Mouse (Mus musculus) lung, postnatal 4 days (tissue): ENCODE data around the gene Slc51a.
"Not testable (repeated sequence)": the region's sequence is repeated elsewhere in the genome, so short reads cannot be mapped to it uniquely, and the experiment has no call there.

Source experiments
- DNase-seq, 2 experiments: peaks; one replicate each; pipeline ENCODE4 v3.0.0; 2021

The Slc51a gene

DNA sequence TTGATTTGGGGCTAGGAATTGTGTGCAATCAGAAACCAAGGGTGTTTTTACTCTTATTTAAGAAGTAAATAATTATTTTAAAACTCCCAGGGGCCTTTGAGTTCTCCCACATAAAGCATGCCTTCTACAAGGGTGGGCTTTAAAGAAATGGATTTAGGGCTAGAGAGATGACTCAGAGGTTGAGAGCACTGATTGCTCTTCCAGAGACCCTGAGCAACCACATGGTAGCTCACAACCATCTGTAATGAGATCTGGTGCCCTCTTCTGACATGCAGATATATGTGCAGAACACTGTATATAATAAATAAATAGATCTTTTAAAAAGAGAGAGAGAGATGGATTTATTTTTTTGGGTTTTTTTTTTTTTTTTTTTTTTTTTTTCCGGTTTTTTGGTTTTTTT lies 22.8 kb downstream of the Slc51a start:
- no peak for DNase-seq

- no peak for DNase-seq
Observed at GRCm38 (mm10) chr16:32463426-32463825, 24.3 kb downstream of the Slc51a start.

- DNase-seq = no peak
Observed at GRCm38 (mm10) chr16:32462950-32463349, 24.7 kb downstream of the Slc51a start.

DNA sequence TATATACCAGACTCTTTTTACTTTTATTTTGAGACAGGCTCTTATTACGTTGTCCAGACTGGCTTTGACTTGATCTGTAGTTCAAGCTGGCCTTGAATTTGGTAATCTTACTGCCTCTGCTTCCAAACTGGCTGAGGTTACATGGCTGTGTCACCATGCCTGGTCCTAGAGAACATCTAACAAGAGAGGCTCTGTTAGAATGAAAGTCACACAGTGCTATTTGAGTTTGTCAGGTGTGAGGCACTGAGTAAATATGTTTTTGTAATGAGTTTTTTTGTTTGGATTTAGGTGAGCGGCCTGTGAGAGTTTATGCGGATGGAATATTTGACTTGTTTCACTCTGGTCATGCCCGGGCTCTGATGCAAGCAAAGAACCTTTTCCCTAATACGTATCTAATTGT lies 26.0 kb downstream of the Slc51a start:
- DNase-seq = no peak

- DNase-seq = peak in 1 of 2 experiments; percentile 14
Observed at GRCm38 (mm10) chr16:32460518-32460917, 27.2 kb downstream of the Slc51a start.

DNA sequence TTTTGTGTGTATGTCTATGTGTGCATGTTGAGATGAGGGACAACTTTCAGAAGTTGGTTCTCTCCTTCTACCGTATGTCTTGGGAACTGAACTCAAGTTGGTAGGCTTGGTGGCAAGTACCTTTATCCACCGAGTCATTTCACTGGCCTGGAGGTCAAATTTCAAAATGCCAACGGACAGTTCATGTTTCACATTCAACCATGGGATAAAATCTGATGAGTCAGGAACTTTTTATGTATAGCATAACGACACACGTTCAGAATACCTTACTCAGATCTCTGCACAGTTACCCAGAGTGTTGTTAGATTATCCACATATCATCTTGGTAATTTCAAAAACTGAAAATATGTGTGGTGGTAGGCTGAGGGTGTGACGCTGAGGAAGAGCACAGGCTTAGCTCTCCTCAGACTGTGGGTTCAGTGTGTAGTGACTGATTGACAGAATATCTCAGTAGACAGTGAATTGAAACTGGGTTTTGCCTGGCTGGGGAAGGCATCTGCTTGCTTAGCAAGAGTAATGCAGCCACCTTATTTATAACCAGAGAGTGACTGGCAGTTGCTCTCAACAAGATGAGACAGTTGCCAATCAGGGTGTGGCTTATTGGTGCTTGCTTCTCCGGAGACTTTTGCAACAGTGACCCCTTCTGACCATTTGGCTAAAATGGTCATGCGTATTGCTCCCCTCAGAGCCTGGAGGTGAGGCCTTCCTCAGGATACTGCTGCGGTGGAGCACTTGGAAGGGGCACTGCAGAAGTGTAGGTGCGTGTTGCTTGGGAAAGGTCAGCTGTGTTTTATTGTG lies 29.9 kb downstream of the Slc51a start:
- peak; percentile 44 to 72 for DNase-seq

DNA sequence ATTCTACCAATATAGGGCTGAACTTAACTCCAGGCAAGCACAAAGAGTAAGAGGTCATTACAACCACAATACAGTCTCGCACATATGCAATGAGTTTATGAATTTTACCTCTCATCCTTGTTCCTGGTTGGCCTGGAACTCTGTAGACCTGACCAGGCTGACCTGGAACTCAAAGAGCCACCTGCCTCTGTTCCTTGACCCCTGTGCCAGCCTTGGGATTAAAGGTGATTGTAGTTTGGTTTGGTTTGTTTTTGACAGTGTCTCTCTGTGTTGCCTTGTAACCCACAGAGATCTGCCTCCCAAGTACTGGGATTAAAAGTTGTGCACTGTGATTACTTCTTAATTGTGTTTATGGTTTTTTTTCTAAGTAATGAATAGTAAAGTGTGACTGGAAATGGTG lies 30.9 kb downstream of the Slc51a start:
- no peak for DNase-seq

GRCm38 (mm10) chr16:32456086-32456485 lies 31.6 kb downstream of the Slc51a start:
- no peak for DNase-seq

DNA sequence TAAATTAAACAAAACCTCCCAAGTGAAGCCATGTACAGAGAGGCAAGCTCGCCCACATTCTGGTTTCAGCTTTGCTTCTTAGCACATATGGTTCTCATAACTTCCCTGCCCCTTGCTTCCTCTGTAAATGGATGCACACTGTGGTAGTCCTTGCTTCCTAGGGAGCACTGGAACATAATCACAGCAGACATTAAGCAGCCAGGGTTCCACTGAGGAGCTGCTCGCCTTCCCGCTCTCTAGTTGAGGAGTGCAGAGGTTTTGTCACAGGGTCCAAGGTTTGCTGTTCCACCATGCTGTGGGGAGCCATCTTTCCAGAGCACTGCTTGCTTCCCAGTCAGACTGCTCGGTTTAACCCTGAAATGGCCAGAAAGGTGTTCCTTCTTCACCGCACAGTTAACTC lies 33.0 kb downstream of the Slc51a start:
- DNase-seq = no peak

DNA sequence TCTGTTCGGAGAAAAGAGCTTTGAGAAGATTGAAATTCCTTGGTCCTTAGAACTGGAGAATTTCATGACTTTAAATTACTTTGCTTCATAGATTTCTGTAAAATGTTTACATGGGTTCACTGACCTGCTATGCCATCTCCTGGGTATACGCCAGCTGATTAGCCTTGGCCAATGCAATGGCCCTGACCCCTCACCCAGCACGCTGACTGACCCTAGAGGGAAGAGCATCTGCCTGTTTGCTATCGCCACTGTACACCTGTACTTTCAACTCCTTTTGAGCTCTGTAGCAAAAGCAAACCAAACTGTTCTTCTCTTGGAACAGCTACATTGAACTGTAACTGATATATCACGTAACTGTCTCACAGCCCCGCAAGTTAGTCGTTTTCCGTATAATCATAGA lies 34.6 kb downstream of the Slc51a start:
- no peak for DNase-seq

GRCm38 (mm10) chr16:32450133-32450532 lies 37.5 kb downstream of the Slc51a start:
- DNase-seq = no peak

- DNase-seq = no peak
Observed at GRCm38 (mm10) chr16:32449665-32450064, 38.0 kb downstream of the Slc51a start.

- DNase-seq = no peak
Observed at GRCm38 (mm10) chr16:32446563-32447138, 41.0 kb downstream of the Slc51a start.

DNA sequence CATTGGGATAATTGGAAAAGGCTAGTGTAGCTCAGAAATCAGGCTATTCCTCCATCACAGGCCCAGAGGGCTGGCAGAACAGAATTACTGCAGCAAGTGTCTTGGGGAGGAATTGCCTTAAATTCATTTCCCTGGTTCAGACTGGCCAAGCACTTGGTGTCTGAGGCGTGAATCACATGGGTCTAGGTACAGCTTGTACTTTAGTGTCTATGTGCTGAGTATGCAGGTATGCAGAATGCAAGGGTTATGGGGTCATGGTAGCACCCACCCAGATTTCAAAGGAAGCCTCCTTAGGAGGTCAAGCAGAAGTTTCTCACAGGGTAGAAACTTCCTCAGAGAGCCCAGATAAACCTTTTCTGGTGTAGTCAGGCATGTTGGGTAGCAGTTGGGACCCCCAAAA lies 42.1 kb downstream of the Slc51a start:
- DNase-seq = no peak

GRCm38 (mm10) chr16:32444615-32445014 lies 43.1 kb downstream of the Slc51a start:
- DNase-seq = not testable (repeated sequence)

GRCm38 (mm10) chr16:32441432-32441831 lies 46.2 kb downstream of the Slc51a start:
- DNase-seq = no peak

GRCm38 (mm10) chr16:32437266-32437665 lies 50.4 kb downstream of the Slc51a start:
- no peak for DNase-seq

GRCm38 (mm10) chr16:32436657-32437056 lies 51.0 kb downstream of the Slc51a start:
- DNase-seq = no peak

DNA sequence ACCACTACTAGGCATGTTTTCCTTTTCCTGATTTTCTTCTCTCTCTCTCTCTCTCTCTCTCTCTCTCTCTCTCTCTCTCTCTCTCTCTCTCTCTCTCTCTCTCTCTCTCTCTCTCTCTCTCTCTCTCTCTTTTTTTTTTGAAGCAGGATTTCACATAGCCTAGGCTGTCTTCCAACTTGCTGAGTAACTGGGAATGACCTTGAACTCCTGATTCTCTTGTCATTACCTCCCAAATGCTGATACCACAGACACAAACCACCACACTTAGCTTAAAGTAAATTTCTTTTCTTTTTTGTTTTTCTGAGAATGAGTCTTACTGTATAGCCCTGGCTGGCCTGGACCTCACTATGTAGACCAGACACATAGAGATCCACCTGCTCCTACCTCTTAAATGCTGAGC lies 53.0 kb downstream of the Slc51a start:
- no peak for DNase-seq

- peak; percentile 70 to 77 for DNase-seq
Observed at GRCm38 (mm10) chr16:32434066-32434465, 53.6 kb downstream of the Slc51a start.

DNA sequence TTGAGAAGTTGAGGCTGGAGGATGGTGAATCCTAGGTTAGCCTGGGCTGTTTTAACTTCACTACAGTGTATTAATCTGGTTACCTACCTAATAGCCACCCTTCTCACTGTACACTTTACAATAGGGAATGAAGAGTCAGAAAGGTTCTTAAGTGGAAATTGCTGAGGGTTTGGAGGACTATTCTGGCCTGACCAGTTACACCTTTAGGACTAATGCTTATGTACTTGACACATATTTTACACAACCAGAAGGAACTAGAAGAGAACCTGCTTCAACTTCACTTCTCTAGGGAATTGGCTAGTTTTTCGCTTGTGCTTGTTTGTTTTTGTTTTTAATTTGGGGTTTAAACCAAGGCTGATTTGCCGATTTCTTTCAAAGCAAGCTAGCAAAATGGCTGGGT lies 54.5 kb downstream of the Slc51a start:
- DNase-seq = no peak

GRCm38 (mm10) chr16:32431926-32432325 lies 55.8 kb downstream of the Slc51a start:
- DNase-seq = no peak

DNA sequence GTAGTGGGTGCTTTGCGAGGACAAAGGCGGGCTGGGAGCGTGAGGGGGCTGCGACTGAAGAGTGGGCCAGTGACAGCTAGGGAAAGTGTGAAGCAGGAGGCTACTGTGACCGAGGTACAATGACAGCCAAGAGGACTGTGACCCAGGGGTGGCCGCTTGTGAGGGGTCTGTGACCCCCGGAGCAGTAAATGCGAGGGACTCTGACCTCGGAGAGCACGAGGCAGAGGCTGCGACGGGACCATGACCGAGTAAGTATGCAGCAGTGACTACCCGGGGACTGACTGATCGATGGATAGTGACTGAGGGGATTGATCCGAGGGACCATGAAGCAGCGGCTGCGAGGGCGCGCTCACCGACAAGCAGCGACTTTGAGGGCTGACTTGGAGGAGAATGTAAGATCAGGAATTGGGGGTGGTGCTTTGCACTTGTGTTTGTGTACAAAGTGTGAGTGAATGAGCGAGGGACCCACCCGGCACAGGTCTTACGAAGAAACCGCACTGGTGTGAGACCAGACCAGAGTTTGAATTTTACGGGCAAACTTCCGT lies 56.6 kb downstream of the Slc51a start:
- no peak for DNase-seq

- DNase-seq = peak; percentile 93 to 96
Observed at GRCm38 (mm10) chr16:32430474-32431046, 57.1 kb downstream of the Slc51a start, which contains the start of gene Pcyt1a. Gene Pcyt1a (plus strand): TSS chr16:32430921.
